Mouse (Mus musculus) gastrocnemius, adult 2 months (tissue): ENCODE measurements around the gene Atmin. TPM values are rescaled to one million over a fixed set of nuclear protein-coding genes. Genes with fewer than 3 reads are reported as not detected.
A peak's percentile ranks its signal among the peaks of the same experiment; 100 is the strongest.

Experiments
- DNase-seq: peaks from one replicate; pipeline ENCODE4 v3.0.0; 2022
- H3K27ac ChIP-seq: fragments of 200-600 bp; 2 replicates; pipeline ENCODE4 v1.8.1; 2022; ENCODE audit warnings: mild to moderate bottlenecking
- H3K4me3 ChIP-seq: fragments of 200-600 bp; 2 replicates; pipeline ENCODE4 v1.8.1; 2022; ENCODE audit warnings: mild to moderate bottlenecking, moderate library complexity
- CTCF ChIP-seq: fragments of 200-600 bp; IDR thresholded peaks from 2 replicates; pipeline ENCODE4 v1.8.1; 2022; ENCODE audit warnings: antibody characterized with exemption, mild to moderate bottlenecking, moderate library complexity
- intact Hi-C: fragments of 180-260 bp; cut with DNase I; formaldehyde crosslinking; loops from one replicate; pipeline ENCODE4 v1.15.1; 2025
- total RNA-seq, 2 experiments: library from RNA; stranded (reverse); gene quantifications; 2 replicates each; pipeline ENCODE4 v1.2.3; 2021

Atmin gene
- total RNA-seq, 2 experiments from 2014 or later, result 22.5 to 23.1 TPM

GRCm38 (mm10) chr8:116969531-116969930 lies 26.3 kb downstream of the Atmin start:
- no peak for TF ChIP-seq CTCF
- intact Hi-C loops, result no loop called here
- DNase-seq, result no peak
- H3K27ac ChIP-seq, result no peak overlapping the region
- no peak overlapping the region for H3K4me3 ChIP-seq

GRCm38 (mm10) chr8:116975066-116975465 lies 31.9 kb downstream of the Atmin start:
- Histone ChIP-seq H3K4me3 (peak overlapping the region; percentile 21; the same call in 1 of the 2 replicates), H3K27ac (no peak overlapping the region)
- no peak for DNase-seq
- intact Hi-C loops, result no loop called here
- TF ChIP-seq CTCF, result no peak

- Histone ChIP-seq H3K27ac (no peak overlapping the region), H3K4me3 (peak overlapping the region; percentile 21; the same call in 1 of the 2 replicates)
- intact Hi-C loops, result no loop called here
- DNase-seq, result no peak
- no peak for TF ChIP-seq CTCF
Measured at GRCm38 (mm10) chr8:116975606-116976005, 32.4 kb downstream of the Atmin start.

GRCm38 (mm10) chr8:116978052-116978451 lies 34.9 kb downstream of the Atmin start:
- H3K27ac ChIP-seq, result 0 out of 2 replicates have a peak overlapping the region, but pooled peaks have one; percentile 81
- TF ChIP-seq CTCF, result no peak
- intact Hi-C loops, result loop anchor here (2.0 kb wide), 2 partner anchors 15 to 55 kb away; partner anchors contain the start of gene Gcsh
- H3K4me3 ChIP-seq, result peak overlapping the region; percentile 91
- DNase-seq, result no peak

GRCm38 (mm10) chr8:116978631-116979256 lies 35.6 kb downstream of the Atmin start, which contains the start of gene 1700030J22Rik:
1700030J22Rik (minus strand) TSS chr8:116978959.
- intact Hi-C loops, result loop anchor here (1.0 to 2.0 kb wide), 3 partner anchors 14 to 56 kb away; partner anchors contain the start of genes Atmin and Gcsh

GRCm38 (mm10) chr8:116980117-116980516 lies 36.9 kb downstream of the Atmin start:
- Histone ChIP-seq H3K4me3 (no peak overlapping the region), H3K27ac (no peak overlapping the region)
- peak; percentile 80 for TF ChIP-seq CTCF
- peak; percentile 54 for DNase-seq
- intact Hi-C loops, result no loop called here

More at GRCm38 (mm10) chr8:116978631-116979256, 35.6 kb downstream of the Atmin start, which contains the start of gene 1700030J22Rik:
- peak; percentile 99 for DNase-seq
- TF ChIP-seq CTCF, result peak; percentile 36
- Histone ChIP-seq H3K27ac (peak within 1 kb of the TSS; percentile 81), H3K4me3 (peak within 1 kb of the TSS; percentile 91)

GRCm38 (mm10) chr8:116989842-116990241 lies 46.6 kb downstream of the Atmin start:
- no peak overlapping the region for H3K4me3 ChIP-seq
- no peak for DNase-seq
- H3K27ac ChIP-seq, result no peak overlapping the region
- intact Hi-C loops, result loop anchor here (5.0 kb wide), 1 partner anchor 167 kb away; the partner anchor contains the start of gene Gan
- TF ChIP-seq CTCF, result no peak; the same call in 1 of the 2 replicates

GRCm38 (mm10) chr8:116991241-116991640 lies 48.0 kb downstream of the Atmin start:
- intact Hi-C loops, result loop anchor here (5.0 kb wide), 1 partner anchor 166 kb away; the partner anchor contains the start of gene Gan
- no peak overlapping the region for H3K4me3 ChIP-seq
- no peak for DNase-seq
- no peak overlapping the region for H3K27ac ChIP-seq
- TF ChIP-seq CTCF, result no peak

- H3K27ac ChIP-seq, result peak overlapping the region; percentile 97
- no peak for DNase-seq
- TF ChIP-seq CTCF, result no peak
- peak overlapping the region; percentile 88 for H3K4me3 ChIP-seq
- intact Hi-C loops, result loop anchor here (2.0 to 5.0 kb wide), 2 partner anchors 14 to 165 kb away; partner anchors contain the start of genes 1700030J22Rik and Gan
Measured at GRCm38 (mm10) chr8:116992176-116992971, 49.2 kb downstream of the Atmin start.

- no peak for TF ChIP-seq CTCF
- intact Hi-C loops, result loop anchor here (2.0 to 5.0 kb wide), 2 partner anchors 14 to 164 kb away; partner anchors contain the start of genes 1700030J22Rik and Gan
Measured at GRCm38 (mm10) chr8:116993095-116993867, 50.1 kb downstream of the Atmin start, which contains the start of gene Gcsh. Gcsh (minus strand) TSS chr8:116993537.

GRCm38 (mm10) chr8:116994016-116994716 lies 51.0 kb downstream of the Atmin start:
- no peak for DNase-seq
- TF ChIP-seq CTCF, result no peak
- intact Hi-C loops, result loop anchor here (5.0 kb wide), 1 partner anchor 163 kb away; the partner anchor contains the start of gene Gan
- Histone ChIP-seq H3K4me3 (peak overlapping the region; percentile 88), H3K27ac (peak overlapping the region; percentile 97)

More at GRCm38 (mm10) chr8:116993095-116993867, 50.1 kb downstream of the Atmin start, which contains the start of gene Gcsh:
- Histone ChIP-seq H3K4me3 (peak within 1 kb of the TSS; percentile 88), H3K27ac (peak within 1 kb of the TSS; percentile 97)
- DNase-seq, result peak; percentile 100

Other genes starting within 250 kb of the Atmin start
- gene Cdyl2, start 210.4 kb upstream of the Atmin start, total RNA-seq, result 1 to 10 TPM; 2.8 to 3.3 TPM
- 10 to 100 TPM; 23.6 to 30.6 TPM for gene Cmc2, start 21.9 kb upstream of the Atmin start, total RNA-seq
- gene Cenpn, start 21.7 kb upstream of the Atmin start, total RNA-seq, result under 1 TPM; 0.43 to 0.50 TPM
- under 1 TPM; 0.10 to 0.33 TPM for gene 1700030J22Rik, start 35.6 kb downstream of the Atmin start, total RNA-seq
- gene Gcsh, start 50.1 kb downstream of the Atmin start, total RNA-seq, result 10 to 100 TPM; 37.6 to 45.5 TPM
- gene Pkd1l2, start 139.1 kb downstream of the Atmin start, total RNA-seq, result under 1 TPM; 0.06 to 0.13 TPM
- gene Bco1, start 152.5 kb downstream of the Atmin start, total RNA-seq, result not detected
- gene Gan, start 214.7 kb downstream of the Atmin start, total RNA-seq, result 1 to 10 TPM; 4.8 to 5.9 TPM